Mouse (Mus musculus) embryonic facial prominence, embryonic 13.5 days (tissue): ENCODE results near the gene Tm2d3. TPM values are rescaled to one million over a fixed set of nuclear protein-coding genes. Genes with fewer than 3 reads are reported as not detected.

Experiments used
- ATAC-seq: fragments of 200-750 bp; cut with Nextera tagmentation; 2 replicates; pipeline ENCODE4 v1.8.0; 2017; ENCODE audit warnings: low read depth; ENCODE audit not compliant: insufficient number of reproducible peaks, insufficient read depth, low FRiP score, low TSS enrichment
- H3K27ac ChIP-seq: fragments of 300-500 bp; sonication (generic); 2 replicates; pipeline ENCODE4 v1.5.1; 2015; ENCODE audit warnings: moderate library complexity, mild to moderate bottlenecking, inconsistent platforms
- H3K27me3 ChIP-seq: fragments of 300-500 bp; sonication (generic); 2 replicates; pipeline ENCODE4 v1.6.1; 2015; ENCODE audit warnings: mild to moderate bottlenecking, inconsistent platforms
- H3K36me3 ChIP-seq: fragments of 300-500 bp; sonication (generic); 2 replicates; pipeline ENCODE4 v1.6.1; 2015; ENCODE audit warnings: mild to moderate bottlenecking, inconsistent platforms
- H3K4me1 ChIP-seq: fragments of 300-500 bp; sonication (generic); 2 replicates; pipeline ENCODE4 v1.6.1; 2015; ENCODE audit warnings: inconsistent platforms
- H3K4me2 ChIP-seq: fragments of 300-500 bp; sonication (generic); 2 replicates; pipeline ENCODE4 v1.6.1; 2015; ENCODE audit warnings: moderate library complexity, mild to moderate bottlenecking, inconsistent platforms
- H3K4me3 ChIP-seq: fragments of 300-500 bp; sonication (generic); 2 replicates; pipeline ENCODE4 v1.5.1; 2015; ENCODE audit warnings: mild to moderate bottlenecking, inconsistent platforms
- H3K9ac ChIP-seq: fragments of 300-500 bp; sonication (generic); 2 replicates; pipeline ENCODE4 v1.6.1; 2015; ENCODE audit warnings: mild to moderate bottlenecking, inconsistent platforms
- H3K9me3 ChIP-seq: fragments of 300-500 bp; sonication (generic); 2 replicates; pipeline ENCODE4 v1.6.1; 2016; ENCODE audit warnings: inconsistent platforms
- whole genome bisulfite sequencing: fragments of 180-500 bp; shearing (Covaris S2); methylation state at CpG from one replicate; pipeline ENCODE4 v1.1.7; 2015; ENCODE audit warnings: mixed read lengths; 5-methylcytosine and 5-hydroxymethylcytosine counted together
- polyA plus RNA-seq: library from polyadenylated mRNA; unstranded; fragments of >200 nt; fragmentation: Nextera tagmentation; extraction: Ambion mirVana; gene quantifications from 2 replicates; pipeline ENCODE4 v1.2.1, GENCODE M21; 2015

Gene Tm2d3
- 74.7 and 81.3 TPM in 2 replicates for polyA plus RNA-seq

DNA sequence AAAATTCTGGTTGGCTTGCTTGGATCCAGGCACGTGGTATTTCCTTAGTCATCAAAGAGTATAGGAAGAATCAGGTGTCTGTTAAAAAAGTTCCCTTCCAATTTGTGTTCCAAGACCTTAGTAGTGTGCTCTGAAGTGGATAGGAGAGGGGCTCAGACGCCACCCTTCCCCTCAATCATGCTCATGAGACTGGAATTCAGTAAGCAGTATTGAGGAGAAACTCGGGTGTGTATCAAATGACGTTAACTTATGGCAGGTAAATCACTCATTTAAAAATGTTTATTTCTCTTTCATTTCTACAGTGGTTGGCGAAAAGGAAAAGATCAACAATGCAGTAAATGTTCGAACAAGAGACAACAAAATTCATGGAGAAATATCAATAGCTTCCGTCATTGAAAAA lies at the start of gene Tm2d3:
Gene Tm2d3, plus strand, starts transcription at position 301 of the 400 bp plus-strand sequence.
- Histone ChIP-seq H3K4me1 (peaks cover 20% of the 10 kb centered on the region), H3K4me3 (no peak within 1 kb of the TSS), H3K9ac (no peak within 1 kb of the TSS), H3K36me3 (peaks cover 19% of the 10 kb centered on the region), H3K27ac (no peak within 1 kb of the TSS), H3K9me3 (no peaks in the 10 kb centered on the region), H3K4me2 (no peak within 1 kb of the TSS), H3K27me3 (no peaks in the 10 kb centered on the region)
- WGBS: 84% methylated on average over 7 of the region's 7 CpGs
- no peak for ATAC-seq

DNA sequence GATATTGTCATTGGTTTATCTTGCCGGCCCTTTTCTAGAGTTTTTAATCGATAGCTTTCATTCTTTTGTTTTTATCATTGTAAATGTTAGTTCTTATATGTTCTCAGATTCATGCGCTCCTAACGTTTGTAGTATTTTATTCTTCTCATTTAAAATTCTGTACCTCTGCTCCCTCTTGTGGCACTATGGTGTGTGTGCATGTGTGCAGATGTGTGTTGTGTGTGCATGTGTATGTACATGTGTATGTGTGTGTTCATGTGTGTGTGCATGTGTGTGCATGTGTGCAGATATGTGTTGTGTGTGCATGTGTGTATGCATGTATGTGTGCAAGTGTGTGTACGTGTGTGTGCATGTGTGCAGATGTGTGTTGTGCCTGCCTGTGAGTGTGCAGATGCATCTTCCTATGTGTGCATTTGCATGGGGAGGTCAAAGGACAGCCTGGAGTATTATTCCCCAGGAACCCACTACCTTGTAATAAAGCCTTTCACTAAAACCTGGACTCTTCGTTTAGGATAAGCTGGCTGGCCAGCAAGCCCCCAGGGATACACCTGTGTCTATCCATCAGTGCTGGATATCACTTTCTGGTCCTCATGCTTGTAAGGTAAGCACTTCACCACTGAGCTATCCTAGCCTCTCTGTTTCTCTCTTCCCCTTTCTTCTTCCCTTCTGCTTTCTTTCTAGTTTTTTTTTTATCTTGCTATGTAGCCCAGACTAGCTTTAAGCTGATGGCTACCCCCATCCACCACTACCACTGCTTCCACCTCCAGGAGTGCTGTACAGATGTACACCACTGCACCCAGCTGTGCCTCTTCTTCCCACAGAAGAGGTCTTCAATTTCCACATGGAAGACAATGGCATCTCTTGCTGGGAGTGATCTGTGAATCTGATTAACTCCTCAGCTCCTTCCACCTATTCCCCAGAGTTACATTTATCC lies 48.3 kb upstream of the Tm2d3 start:
- H3K36me3 ChIP-seq: 0 out of 2 replicates have a peak, but pooled peaks cover 5% of the 10 kb centered on the region
- no peak overlapping the region for H3K4me2 ChIP-seq
- no peak overlapping the region for H3K9ac ChIP-seq
- H3K4me3 ChIP-seq: no peak overlapping the region
- H3K9me3 ChIP-seq: no peaks in the 10 kb centered on the region
- WGBS: 73% methylated on average over 6 of the region's 6 CpGs
- ATAC-seq: no peak
- no peak overlapping the region for H3K27ac ChIP-seq
- H3K27me3 ChIP-seq: peaks cover 8% of the 10 kb centered on the region
- H3K4me1 ChIP-seq: peaks cover 7% of the 10 kb centered on the region; the same call in 1 of the 2 replicates

DNA sequence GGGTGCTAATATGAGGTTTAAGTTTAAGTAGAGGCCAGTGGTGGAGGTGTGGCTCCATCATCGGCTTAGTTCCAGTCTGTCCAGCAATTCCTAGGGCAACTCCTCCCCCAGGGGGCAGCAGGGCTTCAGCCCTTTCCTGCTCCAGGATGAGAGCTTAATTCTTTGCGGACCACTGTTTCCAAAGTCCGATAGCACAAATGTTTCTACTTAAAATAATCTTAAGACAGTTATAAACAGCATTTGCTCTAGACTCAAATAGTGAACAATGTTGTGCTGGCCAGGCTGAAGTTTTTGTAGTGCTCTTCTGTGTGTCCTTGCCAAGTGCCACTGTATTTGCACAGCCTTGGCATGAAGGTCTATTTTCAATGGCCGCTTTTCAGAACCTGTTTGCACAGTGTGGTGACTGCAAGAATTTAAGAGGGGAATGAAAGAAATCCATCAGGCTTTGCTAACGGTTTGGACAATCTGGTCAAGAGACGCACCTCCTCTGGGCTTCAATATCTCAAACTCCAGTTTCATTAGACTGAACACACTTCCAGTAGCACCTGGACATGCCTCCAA lies 47.0 kb upstream of the Tm2d3 start:
- ATAC-seq: no peak
- Histone ChIP-seq H3K4me2 (peak overlapping the region; percentile 89), H3K4me1 (peaks cover 7% of the 10 kb centered on the region; the same call in 1 of the 2 replicates), H3K9ac (no peak overlapping the region), H3K36me3 (peaks cover 11% of the 10 kb centered on the region), H3K27ac (no peak overlapping the region), H3K9me3 (no peaks in the 10 kb centered on the region), H3K4me3 (peak overlapping the region; percentile 69), H3K27me3 (peaks cover 8% of the 10 kb centered on the region)
- 27% methylated on average over 6 of the region's 6 CpGs for WGBS

DNA sequence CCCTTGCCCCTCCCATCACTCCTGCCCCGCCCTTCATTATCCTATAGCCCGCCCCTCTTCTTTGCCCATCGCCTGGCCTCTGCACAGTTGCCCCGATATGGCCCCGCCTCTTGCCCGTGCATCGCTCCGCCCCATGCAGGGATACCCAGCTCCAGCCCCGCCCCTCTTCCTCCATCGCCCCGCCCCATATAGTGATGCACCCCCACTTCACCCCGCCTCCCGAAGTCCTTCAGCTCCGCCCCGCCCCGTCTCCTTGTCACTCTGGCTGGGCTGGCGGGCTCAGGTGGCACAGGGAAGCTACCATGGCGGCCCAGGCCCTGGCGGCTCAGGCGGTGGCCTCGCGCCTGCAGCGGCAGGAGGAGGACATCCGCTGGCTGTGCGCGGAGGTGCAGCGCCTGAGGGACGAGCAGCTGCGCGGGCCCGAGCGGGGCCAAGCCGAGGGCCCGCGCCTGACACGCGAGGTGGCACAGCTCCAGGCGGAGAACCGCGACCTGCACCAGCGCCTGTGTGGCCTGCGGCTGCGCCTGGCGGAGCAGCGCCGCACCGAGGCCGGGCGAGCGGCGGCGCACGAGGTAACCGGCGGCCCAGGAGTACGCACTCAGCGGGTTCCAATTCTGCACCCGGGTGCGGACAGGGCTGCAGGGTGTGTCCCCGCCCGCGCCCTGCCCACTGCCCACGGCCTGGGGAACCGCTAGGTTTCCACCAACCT lies 46.2 kb upstream of the Tm2d3 start, which contains the start of gene Tarsl2:
Gene Tarsl2, plus strand, starts transcription at position 256 of the 709 bp plus-strand sequence.
- peak within 1 kb of the TSS; percentile 77 for H3K9ac ChIP-seq
- peaks cover 20% of the 10 kb centered on the region for H3K36me3 ChIP-seq
- H3K4me3 ChIP-seq: peak within 1 kb of the TSS; percentile 69
- H3K4me2 ChIP-seq: peak within 1 kb of the TSS; percentile 89
- H3K27ac ChIP-seq: 0 out of 2 replicates have a peak within 1 kb of the TSS, but pooled peaks have one; percentile 48
- under 1% methylated on average over 64 of the region's 64 CpGs for WGBS
- ATAC-seq: peak; percentile 97
- H3K4me1 ChIP-seq: peaks cover 7% of the 10 kb centered on the region; the same call in 1 of the 2 replicates
- H3K9me3 ChIP-seq: peaks cover 4% of the 10 kb centered on the region; the same call in 1 of the 2 replicates
- H3K27me3 ChIP-seq: peaks cover 8% of the 10 kb centered on the region

DNA sequence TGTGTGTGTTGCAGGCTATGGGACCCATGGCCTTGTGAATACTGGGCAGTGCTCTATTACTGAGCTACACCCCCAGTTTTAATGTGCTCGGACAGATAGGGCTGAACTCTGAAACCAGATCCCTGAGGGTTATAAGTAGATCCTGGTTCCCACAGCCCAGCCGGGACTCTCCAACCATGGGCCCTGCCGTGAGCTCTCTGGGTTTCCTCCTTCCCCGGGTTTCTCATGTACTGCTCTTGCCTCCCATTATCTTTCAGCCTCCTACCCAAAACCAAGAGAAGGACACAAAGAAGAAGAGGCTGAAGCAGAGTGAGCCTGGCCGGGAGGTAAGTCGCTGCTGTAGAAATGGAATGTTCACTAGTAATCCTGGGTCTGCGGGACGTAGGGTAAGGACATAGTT lies 45.0 kb upstream of the Tm2d3 start:
- no peak overlapping the region for H3K4me2 ChIP-seq
- no peak overlapping the region for H3K27ac ChIP-seq
- ATAC-seq: no peak
- peaks cover 4% of the 10 kb centered on the region; the same call in 1 of the 2 replicates for H3K9me3 ChIP-seq
- H3K4me1 ChIP-seq: peaks cover 7% of the 10 kb centered on the region; the same call in 1 of the 2 replicates
- peaks cover 22% of the 10 kb centered on the region for H3K36me3 ChIP-seq
- H3K9ac ChIP-seq: no peak overlapping the region
- 83% methylated on average over 8 of the region's 8 CpGs for WGBS
- H3K27me3 ChIP-seq: peaks cover 8% of the 10 kb centered on the region
- no peak overlapping the region for H3K4me3 ChIP-seq

DNA sequence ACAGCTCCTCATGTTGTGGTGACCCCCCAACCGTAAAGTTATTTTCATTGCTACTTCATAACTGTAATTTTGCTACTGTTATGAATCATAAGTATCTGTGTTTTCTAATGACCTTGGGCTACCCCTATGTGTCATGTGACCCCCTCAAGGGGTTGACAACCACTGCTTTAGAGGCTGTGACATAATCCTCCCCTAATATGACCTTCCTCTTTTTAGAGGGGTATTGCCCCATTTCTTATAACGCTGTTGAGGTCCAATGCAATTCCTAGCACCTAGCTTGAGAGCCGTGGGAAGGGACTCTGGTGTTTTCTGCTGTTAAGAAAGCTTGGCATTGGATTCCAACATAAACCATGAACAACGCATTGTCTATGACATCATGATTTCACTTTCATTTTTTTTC lies 40.3 kb upstream of the Tm2d3 start:
- no peak overlapping the region for H3K4me2 ChIP-seq
- H3K27ac ChIP-seq: no peak overlapping the region
- 87% methylated on average over 4 of the region's 4 CpGs for WGBS
- no peaks in the 10 kb centered on the region for H3K27me3 ChIP-seq
- peaks cover 4% of the 10 kb centered on the region; the same call in 1 of the 2 replicates for H3K9me3 ChIP-seq
- H3K9ac ChIP-seq: no peak overlapping the region
- peaks cover 35% of the 10 kb centered on the region for H3K36me3 ChIP-seq
- no peaks in the 10 kb centered on the region for H3K4me1 ChIP-seq
- no peak overlapping the region for H3K4me3 ChIP-seq
- ATAC-seq: no peak

DNA sequence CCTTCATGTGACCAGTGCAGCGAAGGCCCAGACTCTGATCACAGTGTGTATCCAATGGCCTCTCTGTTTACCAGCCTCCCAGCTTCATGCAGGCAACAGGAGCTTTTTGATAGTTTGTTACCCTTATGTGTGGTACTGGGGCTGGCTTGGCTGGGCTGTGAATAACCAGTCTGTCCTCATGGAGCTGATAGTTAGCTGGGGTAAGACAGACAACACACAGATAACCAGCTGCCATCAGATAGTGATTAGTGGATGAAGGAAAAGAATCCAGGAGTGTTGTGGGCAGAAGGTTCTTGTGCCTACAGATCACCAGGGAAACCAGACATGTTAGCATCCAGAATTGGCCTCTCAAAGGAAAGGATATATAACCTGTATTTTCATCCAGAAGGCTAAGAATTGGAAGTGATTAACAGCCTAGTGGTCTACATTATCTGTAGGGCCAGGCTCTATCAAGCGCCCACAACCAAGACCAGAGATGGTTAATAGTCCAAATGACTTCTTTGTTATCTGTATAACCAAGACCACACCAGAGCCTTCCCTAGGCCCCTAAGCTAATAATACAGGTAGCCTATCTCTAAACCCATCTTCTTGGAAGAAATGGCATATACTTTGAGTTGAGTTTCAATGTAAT lies 33.4 kb upstream of the Tm2d3 start:
- Histone ChIP-seq H3K9ac (no peak overlapping the region), H3K27ac (no peak overlapping the region), H3K27me3 (no peaks in the 10 kb centered on the region), H3K4me2 (no peak overlapping the region), H3K36me3 (peaks cover 32% of the 10 kb centered on the region), H3K9me3 (no peaks in the 10 kb centered on the region), H3K4me1 (no peaks in the 10 kb centered on the region), H3K4me3 (no peak overlapping the region)
- ATAC-seq: no peak
- WGBS: 89% methylated on average over 2 of the region's 2 CpGs

DNA sequence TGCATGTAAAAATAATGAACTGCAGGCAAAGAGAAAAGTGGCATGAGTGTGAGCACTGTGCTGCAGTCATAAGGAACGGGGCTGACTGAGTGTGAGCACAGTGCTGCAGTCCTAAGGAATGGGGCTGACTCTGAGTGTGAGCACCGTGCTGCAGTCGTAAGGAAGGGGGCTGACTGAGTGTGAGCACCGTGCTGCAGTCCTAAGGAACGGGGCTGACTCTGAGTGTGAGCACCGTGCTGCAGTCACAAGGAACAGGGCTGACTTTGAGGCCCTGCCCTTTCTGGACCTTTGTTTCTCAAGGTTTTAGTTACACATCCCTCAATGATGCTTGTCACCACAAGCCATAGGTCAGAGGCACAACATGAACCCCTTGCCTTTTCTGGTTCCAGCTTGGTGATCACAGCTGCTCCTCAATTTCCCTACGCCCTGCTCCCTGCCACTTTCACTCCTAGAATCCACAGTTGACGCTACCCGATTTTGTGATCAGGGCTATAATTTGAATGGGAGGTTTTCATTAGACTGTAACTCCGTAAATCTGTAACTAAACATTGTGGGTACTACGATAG lies 27.7 kb upstream of the Tm2d3 start:
- 79% methylated on average over 11 of the region's 11 CpGs for WGBS
- H3K4me3 ChIP-seq: no peak overlapping the region
- H3K4me1 ChIP-seq: no peaks in the 10 kb centered on the region
- no peak overlapping the region for H3K4me2 ChIP-seq
- no peak overlapping the region for H3K27ac ChIP-seq
- H3K27me3 ChIP-seq: no peaks in the 10 kb centered on the region
- peaks cover 21% of the 10 kb centered on the region for H3K36me3 ChIP-seq
- no peak for ATAC-seq
- no peaks in the 10 kb centered on the region for H3K9me3 ChIP-seq
- H3K9ac ChIP-seq: no peak overlapping the region

DNA sequence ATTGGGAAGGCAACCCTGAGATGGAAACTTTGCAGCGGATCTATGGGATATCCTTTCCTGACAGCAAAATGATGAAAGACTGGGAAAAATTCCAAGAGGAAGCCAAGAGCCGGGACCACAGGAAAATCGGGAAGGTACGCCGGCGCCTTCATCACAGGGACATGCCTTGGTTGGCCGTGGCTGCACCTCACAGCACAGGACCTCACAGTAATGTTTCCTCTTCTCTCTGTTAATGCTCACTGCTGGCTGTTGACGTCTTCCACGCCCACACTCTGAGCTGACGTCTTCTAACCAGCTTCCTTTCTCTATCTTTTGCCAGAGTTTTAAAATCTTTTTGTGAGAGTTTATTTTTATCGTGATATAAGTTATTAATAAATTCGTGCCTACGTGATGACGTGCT lies 27.1 kb upstream of the Tm2d3 start:
- Histone ChIP-seq H3K9ac (no peak overlapping the region), H3K4me1 (no peaks in the 10 kb centered on the region), H3K36me3 (peaks cover 17% of the 10 kb centered on the region), H3K4me3 (no peak overlapping the region), H3K27me3 (no peaks in the 10 kb centered on the region), H3K4me2 (no peak overlapping the region), H3K27ac (no peak overlapping the region), H3K9me3 (no peaks in the 10 kb centered on the region)
- ATAC-seq: no peak
- WGBS: 86% methylated on average over 14 of the region's 14 CpGs

DNA sequence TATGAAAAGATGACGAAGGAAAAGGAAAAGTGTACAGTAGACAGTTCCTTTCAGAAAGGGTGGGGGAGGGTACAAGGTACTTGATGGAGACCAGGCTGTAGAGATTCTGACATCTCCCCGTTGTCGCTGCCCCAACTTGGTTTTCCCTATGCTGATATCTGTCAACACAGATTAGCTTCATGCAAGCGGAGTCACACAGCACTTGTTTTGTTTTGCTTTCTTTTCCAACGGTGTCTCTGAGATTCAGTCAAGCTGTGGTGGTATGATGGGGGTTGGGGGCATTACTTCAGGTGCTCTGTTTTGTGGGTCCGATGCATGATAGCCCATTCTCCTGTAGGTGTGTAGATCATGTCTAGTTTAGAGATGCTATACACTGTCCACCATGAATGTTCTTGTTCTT lies 23.5 kb upstream of the Tm2d3 start:
- peaks cover 21% of the 10 kb centered on the region for H3K36me3 ChIP-seq
- WGBS: 84% methylated on average over 6 of the region's 6 CpGs
- no peak overlapping the region for H3K27ac ChIP-seq
- ATAC-seq: no peak
- no peaks in the 10 kb centered on the region for H3K9me3 ChIP-seq
- H3K9ac ChIP-seq: no peak overlapping the region
- H3K4me2 ChIP-seq: no peak overlapping the region
- H3K27me3 ChIP-seq: no peaks in the 10 kb centered on the region
- no peaks in the 10 kb centered on the region for H3K4me1 ChIP-seq
- no peak overlapping the region for H3K4me3 ChIP-seq

DNA sequence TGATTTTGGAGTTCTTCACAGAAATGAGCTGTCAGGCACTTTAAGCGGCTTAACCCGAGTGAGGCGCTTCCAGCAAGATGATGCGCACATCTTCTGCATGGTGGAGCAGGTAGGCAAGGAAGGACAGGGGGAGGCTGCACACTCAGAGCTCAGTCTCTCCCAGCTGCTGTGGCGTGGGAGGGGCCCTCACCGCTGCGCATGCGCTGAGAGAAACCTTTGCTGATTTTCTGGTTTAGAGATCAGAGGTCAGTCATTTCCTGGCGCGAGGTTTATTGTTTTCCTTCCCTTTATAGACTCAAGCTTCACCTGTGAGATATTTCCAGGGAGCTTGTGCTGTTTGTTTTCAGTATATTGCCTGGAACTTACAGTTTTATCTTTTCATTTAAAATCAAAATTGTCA lies 12.9 kb upstream of the Tm2d3 start:
- Histone ChIP-seq H3K9ac (no peak overlapping the region), H3K9me3 (no peaks in the 10 kb centered on the region), H3K4me1 (no peaks in the 10 kb centered on the region), H3K36me3 (peaks cover 15% of the 10 kb centered on the region; the same call in 1 of the 2 replicates), H3K4me3 (no peak overlapping the region), H3K4me2 (no peak overlapping the region), H3K27ac (no peak overlapping the region), H3K27me3 (no peaks in the 10 kb centered on the region)
- 75% methylated on average over 10 of the region's 10 CpGs for WGBS
- ATAC-seq: no peak
